Mouse (Mus musculus) urinary bladder, adult 2 months (tissue): ENCODE results near the gene Llph. TPM values are rescaled to one million over a fixed set of nuclear protein-coding genes. Genes with fewer than 3 reads are reported as not detected.

Source experiments
- DNase-seq: peaks from one replicate; pipeline ENCODE4 v3.0.0; 2022; ENCODE audit warnings: low spot score
- polyA plus RNA-seq: library from polyadenylated mRNA; depleted of rRNA; stranded (reverse); fragments of >200 nt; gene quantifications from 2 replicates; pipeline ENCODE4 v1.2.3, GENCODE M21; 2012; rRNA removed

The Llph gene
- polyA plus RNA-seq, 1 experiment = 59.8 TPM

GRCm38 (mm10) chr10:120279482-120280128, 52.7 kb downstream of the Llph start:
- no peak for DNase-seq

- DNase-seq = no peak
These were observed 53.5 kb downstream of the Llph start for GRCm38 (mm10) chr10:120280375-120280774.

- no peak for DNase-seq
These were observed 54.8 kb downstream of the Llph start for GRCm38 (mm10) chr10:120281700-120282099.

Other genes with a start within 250 kb of the Llph start
- gene Helb, start 114.1 kb upstream of the Llph start, polyA plus RNA-seq = 7.5 and 8.0 TPM in 2 replicates
- gene Tmbim4, start 25.5 kb upstream of the Llph start, polyA plus RNA-seq = 112 and 135 TPM in 2 replicates
- gene Irak3, start 24.9 kb upstream of the Llph start, polyA plus RNA-seq = 4.6 and 6.6 TPM in 2 replicates
- not detected in 2 replicates for gene Hmga2, start 249.4 kb downstream of the Llph start, polyA plus RNA-seq